Mouse (Mus musculus) ES-Bruce4 (cell line): ENCODE data around the gene Ccdc107.

ENCODE experiments used
- CTCF ChIP-seq: IDR thresholded peaks from one replicate; pipeline ENCODE4 v1.8.1; 2011; ENCODE audit warnings: low read depth, low read length
- POLR2A ChIP-seq: IDR thresholded peaks from one replicate; pipeline ENCODE4 v1.8.1; 2011; ENCODE audit warnings: low read length; ENCODE audit not compliant: insufficient read depth

GRCm38 (mm10) chr4:43478534-43478858 is 14.2 kb upstream of the Ccdc107 start:
- no peak for TF ChIP-seq CTCF
- TF ChIP-seq POLR2A = no peak
